Mouse (Mus musculus) heart, embryonic 15.5 days (tissue): ENCODE measurements around the gene H2al1e. TPM values are rescaled to one million over a fixed set of nuclear protein-coding genes. Genes with fewer than 3 reads are reported as not detected.

Experiments
- polyA plus RNA-seq: library from polyadenylated mRNA; unstranded; fragments of >200 nt; fragmentation: Nextera tagmentation; extraction: Ambion mirVana; gene quantifications from 2 replicates; pipeline ENCODE4 v1.2.1, GENCODE M21; 2015

Gene H2al1e
- polyA plus RNA-seq, 1 experiment from 2014 or later, result not detected

Other genes with a start within 250 kb of the H2al1e start
- not detected in 2 replicates for gene H2al1a, start 12.7 kb upstream of the H2al1e start, polyA plus RNA-seq
- not detected in 2 replicates for gene H2al1b, start 9.5 kb upstream of the H2al1e start, polyA plus RNA-seq
- not detected in 2 replicates for gene H2al1c, start 6.3 kb upstream of the H2al1e start, polyA plus RNA-seq
- not detected in 2 replicates for gene H2al1d, start 3.1 kb upstream of the H2al1e start, polyA plus RNA-seq
- not detected in 2 replicates for gene H2al1f, start 3.2 kb downstream of the H2al1e start, polyA plus RNA-seq
- gene H2al1g, start 6.3 kb downstream of the H2al1e start, polyA plus RNA-seq, result not detected in 2 replicates
- not detected in 2 replicates for gene H2al1h, start 9.6 kb downstream of the H2al1e start, polyA plus RNA-seq
- gene H2al1i, start 12.7 kb downstream of the H2al1e start, polyA plus RNA-seq, result not detected in 2 replicates
- gene H2al1j, start 15.9 kb downstream of the H2al1e start, polyA plus RNA-seq, result not detected in 2 replicates